Mouse (Mus musculus) kidney, adult 2 months (tissue): Measurements from ENCODE around the gene Osbpl3.

Source experiments
- CTCF ChIP-seq: fragments of 200-500 bp; conservative IDR thresholded peaks from 2 replicates; pipeline ENCODE4 v1.5.1; 2011; ENCODE audit warnings: low read depth, mild to moderate bottlenecking, control low read depth, low read length, moderate library complexity, mixed read lengths; ENCODE audit not compliant: insufficient read depth, insufficient read length
- POLR2A ChIP-seq: fragments of 200-500 bp; IDR thresholded peaks from one replicate; pipeline ENCODE4 v1.6.1; 2011; ENCODE audit warnings: low read depth, low read length, control low read depth

DNA sequence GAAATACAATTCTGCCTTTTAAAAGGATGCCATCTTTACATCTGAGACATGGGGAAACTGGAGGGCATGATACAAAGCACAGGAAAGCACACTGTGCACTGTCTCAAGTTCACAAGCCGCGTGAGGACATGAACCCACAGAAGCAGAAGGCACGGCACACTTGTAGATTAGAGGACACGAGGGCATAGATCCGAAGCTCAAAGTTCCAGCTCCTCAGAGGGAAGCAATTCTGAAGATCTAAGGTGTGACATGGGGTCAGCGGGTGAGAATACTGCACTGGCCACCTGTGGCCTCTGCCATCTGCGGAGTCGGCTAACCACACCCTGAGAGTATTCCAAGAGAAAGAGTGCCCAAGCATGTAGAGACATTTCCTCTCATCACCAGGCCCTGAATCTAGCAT, 91.6 kb downstream of the Osbpl3 start:
- TF ChIP-seq POLR2A (no peak), CTCF (no peak)
